Comparison of ENCODE assay signal across 12 mouse cellular contexts in genomic region chr12:79455061-79455847, GRCm38 (mm10).
DNase-seq lines count a peak whose midpoint lies in the region; ATAC-seq lines count a peak whose summit lies in the region.
"Had no signal": no experiment of that assay in that cellular context is flagged by ENCODE, and none has a peak within 500 bp of the region (broad histone marks: within the 10 kb centered on the region; RNA-seq: fewer than 3 reads in every experiment).

No protein-coding gene starts in this region.

- intact Hi-C loops in heart, postnatal 36 days (cut with DNase I), result no loop called here

- no peak overlapping the region for H3K4me2 ChIP-seq in midbrain, embryonic 15.5 days
- 0 out of 2 replicates have a peak overlapping the region, but pooled peaks have one; percentile 8 for H3K4me2 ChIP-seq in forebrain, embryonic 14.5 days (ENCODE audit: low read length)
- no peak overlapping the region for H3K4me2 ChIP-seq in stomach, embryonic 15.5 days

- H3K4me3 ChIP-seq in midbrain, embryonic 10.5 days, result no peak overlapping the region
- H3K4me3 ChIP-seq in midbrain, embryonic 15.5 days, result no peak overlapping the region
- no peak overlapping the region for H3K4me3 ChIP-seq in forebrain, embryonic 14.5 days (ENCODE audit: low read depth, low read length)
- H3K4me3 ChIP-seq in stomach, embryonic 15.5 days (replicated peaks), result no peak overlapping the region
- H3K4me3 ChIP-seq: megakaryocyte, embryonic 14.5 days had no signal

- H3K9ac ChIP-seq in midbrain, embryonic 15.5 days, result no peak overlapping the region
- H3K9ac ChIP-seq in forebrain, embryonic 14.5 days (ENCODE audit: low read length), result 0 out of 2 replicates have a peak overlapping the region, but pooled peaks have one; percentile 8
- no peak overlapping the region for H3K9ac ChIP-seq in stomach, embryonic 15.5 days

- 0 out of 2 replicates have a peak overlapping the region, but pooled peaks have one; percentile 6 for H3K27ac ChIP-seq in midbrain, embryonic 10.5 days (replicated peaks)
- H3K27ac ChIP-seq in midbrain, embryonic 15.5 days, result no peak overlapping the region
- peak overlapping the region; percentile 10; the same call in 1 of the 2 replicates for H3K27ac ChIP-seq in forebrain, embryonic 14.5 days (ENCODE audit: low read depth, low read length)
- peak overlapping the region; percentile 8; the same call in 1 of the 2 replicates for H3K27ac ChIP-seq in stomach, embryonic 15.5 days

- peak; percentile 63 for DNase-seq in heart, adult 11 months
- no peak for DNase-seq in heart, postnatal 36 days
- DNase-seq in midbrain, embryonic 10.5 days (ENCODE audit: low spot score), result no peak
- peak; percentile 64 for DNase-seq in forebrain, embryonic 14.5 days (ENCODE audit: low spot score)
- DNase-seq in ovary, postnatal 36 days (ENCODE audit: low spot score), result no peak
- DNase-seq in B cell, adult 2 months, result no peak
- DNase-seq: cerebellum, adult 2 months; right cerebral cortex, postnatal 14 days had no signal

- H3K9me3 ChIP-seq in midbrain, embryonic 10.5 days (replicated peaks), result no peaks in the 10 kb centered on the region
- no peaks in the 10 kb centered on the region for H3K9me3 ChIP-seq in midbrain, embryonic 15.5 days
- H3K9me3 ChIP-seq in forebrain, embryonic 14.5 days (replicated peaks; ENCODE audit: control insufficient read depth, low read length), result no peaks in the 10 kb centered on the region
- H3K9me3 ChIP-seq in stomach, embryonic 15.5 days, result no peaks in the 10 kb centered on the region
- H3K9me3 ChIP-seq: megakaryocyte, embryonic 14.5 days had no signal

- H3K36me3 ChIP-seq in midbrain, embryonic 10.5 days, result no peaks in the 10 kb centered on the region
- H3K36me3 ChIP-seq in midbrain, embryonic 15.5 days (replicated peaks), result no peaks in the 10 kb centered on the region
- no peaks in the 10 kb centered on the region for H3K36me3 ChIP-seq in forebrain, embryonic 14.5 days (ENCODE audit: control insufficient read depth, insufficient read depth, low read length)
- no peaks in the 10 kb centered on the region for H3K36me3 ChIP-seq in stomach, embryonic 15.5 days

- peaks cover 12% of the 10 kb centered on the region for H3K4me1 ChIP-seq in midbrain, embryonic 10.5 days
- no peaks in the 10 kb centered on the region for H3K4me1 ChIP-seq in midbrain, embryonic 15.5 days
- peaks cover 6% of the 10 kb centered on the region for H3K4me1 ChIP-seq in forebrain, embryonic 14.5 days (ENCODE audit: control insufficient read depth, insufficient read depth, low read length)
- H3K4me1 ChIP-seq in stomach, embryonic 15.5 days, result no peaks in the 10 kb centered on the region
- H3K4me1 ChIP-seq: megakaryocyte, embryonic 14.5 days had no signal

- ATAC-seq in midbrain, embryonic 15.5 days (replicated peaks), result no peak
- peak; percentile 46 for ATAC-seq in forebrain, embryonic 14.5 days
- no peak for ATAC-seq in stomach, embryonic 15.5 days (ENCODE audit: insufficient read depth, low FRiP score, low read depth)
- ATAC-seq: inflammation-experienced regulatory T-cells, adult 6 months had no signal

- 68% methylated on average over 12 of the region's 12 CpGs for WGBS in midbrain, embryonic 10.5 days
- 52% methylated on average over 12 of the region's 12 CpGs for WGBS in midbrain, embryonic 15.5 days
- 12% methylated on average over 12 of the region's 12 CpGs for WGBS in forebrain, embryonic 14.5 days
- WGBS in stomach, embryonic 15.5 days, result 81% methylated on average over 12 of the region's 12 CpGs

- no peaks in the 10 kb centered on the region for H3K27me3 ChIP-seq in midbrain, embryonic 10.5 days (ENCODE audit: low read depth, poor library complexity, severe bottlenecking)
- H3K27me3 ChIP-seq in midbrain, embryonic 15.5 days (replicated peaks), result no peaks in the 10 kb centered on the region
- H3K27me3 ChIP-seq in forebrain, embryonic 14.5 days (replicated peaks; ENCODE audit: control insufficient read depth, insufficient read depth, low read length), result no peaks in the 10 kb centered on the region
- H3K27me3 ChIP-seq in stomach, embryonic 15.5 days (replicated peaks), result no peaks in the 10 kb centered on the region

Comparison
In these comparisons a context has a peak if more than half of its experiments do, and no peak if none do; other contexts are left out.
1. DNase-seq: peak in heart, adult 11 months (single experiment) and forebrain, embryonic 14.5 days (single experiment); none in heart, postnatal 36 days (0 of 2), midbrain, embryonic 10.5 days (single experiment), ovary, postnatal 36 days (single experiment) and B cell, adult 2 months (0 of 2).